Mouse (Mus musculus) kidney, postnatal 4 days (tissue): ENCODE measurements at regions not wholly inside any gene's neighbourhood (a gene's known extent, or its start where the extent isn't known, plus 50 kb on each side); places are given as distances from the start of the nearest gene placed in this dataset.
"Not testable (repeated sequence)": the region's sequence is repeated elsewhere in the genome, so short reads cannot be mapped to it uniquely, and the experiment has no call there.

Experiments used
- DNase-seq, 2 experiments: peaks; one replicate each; pipeline ENCODE4 v3.0.0; 2021; ENCODE audit warnings: mixed read lengths in 2 of 2

DNA sequence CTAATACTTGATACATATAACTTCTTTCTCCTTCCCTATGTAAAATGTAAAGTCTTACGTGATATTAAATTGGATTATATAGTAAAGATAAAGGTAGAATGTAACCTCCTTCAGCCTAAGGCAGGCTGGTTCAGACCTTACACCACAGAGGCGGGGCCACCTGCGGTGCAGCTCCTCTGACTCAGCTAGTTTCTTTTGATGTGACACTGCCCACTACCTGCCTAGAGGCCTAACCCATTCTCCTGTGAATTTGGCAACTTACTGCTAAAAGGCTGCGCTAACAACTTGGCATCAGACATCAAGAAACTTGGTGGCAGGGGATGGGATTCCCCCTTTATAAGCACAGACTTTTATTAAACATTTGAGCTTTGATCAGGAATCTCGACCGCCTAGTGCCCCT lies 74.5 kb downstream of the Aasdhppt start:
- no peak for DNase-seq

DNA sequence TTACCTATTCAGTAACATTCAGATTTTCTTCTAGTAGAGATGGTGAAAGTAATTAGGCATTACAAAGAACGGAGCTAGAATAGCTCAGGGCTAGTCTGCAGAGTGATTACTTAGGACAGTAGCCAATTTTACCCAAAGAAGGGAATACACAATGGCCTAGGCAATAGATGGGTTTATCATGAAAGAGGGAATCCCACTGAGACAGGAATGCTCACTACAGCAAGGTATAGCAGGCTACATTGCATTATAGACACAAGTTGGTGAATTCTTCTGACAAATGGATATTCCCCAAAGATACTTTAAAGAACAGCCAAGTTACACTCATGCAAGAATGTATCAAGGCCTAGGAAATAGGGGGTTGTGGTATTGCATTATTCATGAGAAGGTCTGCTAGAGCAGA lies 94.7 kb downstream of the Aasdhppt start:
- not testable (repeated sequence) for DNase-seq

GRCm38 (mm10) chr9:4209987-4210476 lies 99.2 kb downstream of the Aasdhppt start:
- DNase-seq: peak in 1 of 2 experiments; percentile 8

DNA sequence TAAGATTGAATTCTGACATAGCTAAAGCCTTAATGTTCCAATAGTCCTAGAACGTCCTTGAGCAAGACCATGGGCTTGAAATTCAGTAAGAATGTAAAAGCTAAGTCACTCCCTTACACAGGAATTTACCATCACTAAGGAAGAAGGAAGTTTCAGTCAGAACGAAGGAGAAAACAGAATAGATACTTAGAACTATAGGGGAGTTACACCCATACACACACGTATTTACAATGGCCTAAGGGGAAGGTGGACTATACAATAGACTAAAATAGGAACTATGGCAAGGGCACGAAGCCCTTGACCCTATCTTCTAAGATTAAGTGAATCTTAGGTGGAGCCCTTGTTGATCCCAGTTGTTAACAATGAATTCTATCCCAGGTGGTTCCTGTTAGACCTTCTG lies 116.5 kb downstream of the Aasdhppt start:
- not testable (repeated sequence) for DNase-seq

DNA sequence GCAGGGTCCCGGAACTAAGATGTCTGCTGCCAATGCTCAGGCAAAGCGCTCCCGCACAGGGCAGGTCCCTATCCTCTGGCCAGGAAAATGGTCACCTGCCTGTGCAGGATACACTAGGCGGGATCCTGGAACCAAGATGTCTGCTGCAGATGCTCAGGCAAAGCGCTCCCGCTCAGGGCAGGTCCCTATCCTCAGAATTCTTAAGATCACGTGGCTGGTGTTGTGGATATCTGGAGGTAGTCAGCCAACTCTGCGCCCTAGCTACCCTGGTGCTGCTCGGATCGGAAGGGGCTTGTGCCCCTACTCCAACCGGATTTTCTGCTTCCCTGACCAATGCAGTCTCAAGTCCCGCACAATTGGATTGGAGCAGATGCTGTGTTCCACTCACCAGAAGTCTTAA lies 153.3 kb downstream of the Aasdhppt start:
- not testable (repeated sequence) for DNase-seq

DNA sequence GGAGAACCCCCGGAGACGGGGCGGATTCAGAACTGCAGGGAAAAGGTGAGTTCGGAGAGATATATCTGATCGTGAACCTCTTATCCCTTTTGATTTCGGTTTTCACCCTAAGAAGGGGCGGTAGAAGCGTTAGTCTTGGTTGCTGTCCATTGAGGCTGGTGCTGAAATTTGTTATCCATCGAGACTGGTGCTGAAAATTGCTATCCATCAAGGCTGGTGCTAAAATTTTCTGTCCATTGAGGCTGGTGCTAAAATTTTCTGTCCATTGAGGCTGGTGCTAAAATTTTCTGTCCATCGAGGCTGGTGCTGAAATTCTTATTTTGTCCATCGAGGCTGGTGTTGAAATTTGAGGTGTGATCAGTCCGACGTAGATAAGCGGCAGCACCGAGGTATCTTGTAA lies 170.4 kb downstream of the Aasdhppt start:
- peak; percentile 51 to 57 for DNase-seq

- DNase-seq: no peak
Observed at GRCm38 (mm10) chr9:4092518-4092917, 216.8 kb downstream of the Aasdhppt start.

GRCm38 (mm10) chr9:4082668-4083067 lies 226.6 kb downstream of the Aasdhppt start:
- DNase-seq: not testable (repeated sequence)

DNA sequence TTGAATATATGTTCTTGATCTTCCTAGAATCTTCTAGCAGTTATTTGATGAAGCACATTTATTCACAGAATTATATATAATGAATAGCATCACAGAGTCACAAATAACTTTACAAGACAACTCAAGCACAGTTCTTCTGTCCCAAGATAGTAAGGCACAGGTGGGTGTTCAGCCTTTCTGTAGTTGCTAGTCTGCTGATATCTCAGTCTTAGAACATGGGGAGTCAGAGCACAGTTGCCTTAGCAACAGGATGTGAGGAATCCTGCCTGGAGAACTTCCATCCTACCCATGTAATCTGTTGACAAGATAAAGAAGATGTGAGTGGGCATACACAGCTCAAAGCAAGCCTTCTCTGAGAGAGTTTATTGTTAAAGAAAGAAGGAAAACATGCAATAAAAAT lies 248.2 kb downstream of the Aasdhppt start:
- DNase-seq: no peak

- DNase-seq: no peak
Observed at GRCm38 (mm10) chr9:4048749-4049148, 260.5 kb downstream of the Aasdhppt start.

DNA sequence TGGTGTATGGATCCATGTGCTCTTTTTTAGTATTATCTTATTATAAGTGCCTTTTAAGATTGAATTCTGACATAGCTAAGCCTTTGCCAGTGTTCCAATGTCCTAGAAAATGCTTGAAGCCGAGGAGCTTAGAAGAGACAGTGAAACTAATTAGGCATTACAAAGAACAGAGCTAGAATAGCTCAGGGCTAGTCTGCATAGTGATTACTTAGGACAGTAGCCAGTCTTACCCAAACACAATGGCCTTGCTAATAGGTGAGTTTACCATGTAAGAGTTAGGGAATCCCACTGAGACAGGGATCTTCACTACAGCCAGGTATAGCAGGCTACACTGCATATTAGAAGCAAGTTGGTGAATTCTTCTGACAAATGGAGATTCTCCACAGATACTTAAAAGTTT lies 261.6 kb downstream of the Aasdhppt start:
- DNase-seq: not testable (repeated sequence)

DNA sequence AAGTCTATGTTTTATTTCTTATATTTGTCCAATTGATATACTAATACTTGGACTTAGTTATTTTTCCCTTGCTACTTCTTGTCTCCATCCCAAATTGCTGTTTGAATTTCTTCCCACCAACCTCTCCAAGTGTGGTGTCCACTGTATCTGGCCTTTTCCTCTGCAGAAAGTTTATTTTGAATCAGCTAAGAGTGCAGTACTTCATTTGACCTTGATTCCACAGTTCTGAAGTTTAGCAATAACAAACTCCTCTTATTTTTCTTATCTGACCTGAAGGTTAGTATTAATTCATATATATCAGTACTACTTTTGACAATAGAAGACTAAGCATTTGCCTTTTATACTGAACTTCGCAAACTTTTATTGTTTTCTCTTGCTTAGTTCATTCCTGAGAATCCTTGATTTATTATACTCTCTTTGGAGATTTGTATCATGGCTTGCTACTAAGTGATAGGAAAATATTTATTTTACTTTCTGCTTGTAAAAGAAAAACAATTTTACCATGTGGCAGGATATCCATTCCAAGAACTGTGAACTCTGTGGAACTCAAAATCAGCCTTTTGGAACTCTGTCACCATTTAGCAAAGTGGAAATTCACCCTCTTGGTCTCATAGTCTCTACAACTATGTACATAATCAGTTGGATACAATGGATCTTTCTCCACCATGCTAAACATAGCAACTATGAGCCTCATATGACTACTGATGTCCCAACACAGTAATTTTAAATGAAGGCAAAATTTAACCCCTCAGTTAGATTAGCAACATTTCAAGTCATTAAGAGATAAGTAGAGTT lies 268.2 kb downstream of the Aasdhppt start:
- DNase-seq: no peak

DNA sequence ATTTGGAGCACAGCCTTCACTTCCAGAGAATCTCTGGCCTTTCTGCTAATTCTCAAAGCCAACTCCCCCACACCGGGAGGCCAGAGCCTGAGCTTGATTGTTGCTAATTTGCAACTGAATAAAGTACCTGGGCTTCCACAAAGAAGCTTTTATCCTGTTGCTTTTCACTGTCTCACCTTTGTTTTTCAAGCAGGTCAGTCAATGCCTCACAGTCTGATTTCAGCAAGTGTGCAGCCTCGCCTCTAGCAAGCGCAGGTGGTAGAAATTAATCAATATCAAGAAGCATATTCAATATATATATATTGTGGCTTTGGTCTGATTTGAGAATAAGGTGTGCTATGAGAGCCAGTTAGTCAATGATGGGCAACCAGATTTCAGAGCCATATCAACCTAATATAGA lies 282.1 kb downstream of the Aasdhppt start:
- not testable (repeated sequence) for DNase-seq

DNA sequence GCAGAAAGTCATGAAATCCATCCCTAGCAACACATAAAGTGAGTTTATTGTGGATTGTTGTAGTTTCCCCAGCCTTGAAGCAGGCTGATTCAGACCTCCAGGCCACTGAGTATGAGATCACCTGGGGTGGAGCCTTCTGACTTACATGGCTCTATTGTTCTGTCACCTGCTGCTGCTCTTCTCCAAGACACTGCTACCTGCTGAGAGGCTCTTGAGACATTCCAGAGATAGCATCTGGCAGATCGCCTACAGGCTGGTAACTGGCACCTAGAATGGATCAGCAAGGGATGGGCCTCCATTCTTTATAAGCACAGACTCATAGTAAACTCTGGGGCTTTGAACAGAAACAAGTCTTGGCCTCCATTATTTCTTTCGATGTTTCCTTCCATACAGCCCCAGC lies 289.2 kb downstream of the Aasdhppt start:
- DNase-seq: no peak

DNA sequence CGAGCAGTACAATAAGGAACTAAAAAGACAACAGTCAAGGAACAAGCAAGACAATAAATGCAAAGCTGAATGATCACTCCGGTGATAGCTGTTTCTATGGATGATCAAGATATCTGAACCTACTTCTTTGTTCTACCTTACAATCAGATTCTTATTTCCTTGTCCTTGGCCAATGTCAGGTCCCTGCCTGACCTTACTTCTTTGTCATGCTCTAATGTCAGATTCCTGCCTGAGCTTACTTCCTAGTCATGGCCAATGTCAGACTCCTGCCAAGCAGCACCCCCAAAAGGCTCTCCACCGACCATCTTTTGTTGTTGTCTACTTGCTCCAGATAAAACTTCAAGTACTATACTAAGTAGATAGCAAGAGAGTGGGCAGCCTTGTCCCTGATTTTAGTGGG lies 312.6 kb downstream of the Aasdhppt start:
- DNase-seq: no peak

DNA sequence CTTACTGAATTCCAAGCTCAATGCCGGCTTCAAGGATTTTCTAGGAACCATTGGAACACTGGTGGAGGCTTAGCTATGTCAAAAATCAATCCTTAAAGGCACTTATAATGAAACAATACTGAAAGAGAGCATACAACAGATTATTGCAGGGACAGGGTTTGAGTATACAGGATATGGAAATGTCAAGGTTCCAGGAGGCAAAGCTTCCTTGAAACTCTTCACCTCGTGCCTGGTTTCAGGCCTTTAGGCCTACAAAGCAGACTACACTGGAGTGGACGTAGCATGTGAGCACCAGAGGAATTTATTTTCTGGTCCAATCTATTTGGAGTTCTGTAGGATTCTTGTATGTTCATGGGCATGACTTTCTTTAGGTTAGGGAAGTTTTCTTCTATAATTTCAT lies 320.9 kb downstream of the Aasdhppt start:
- not testable (repeated sequence) for DNase-seq

- not testable (repeated sequence) for DNase-seq
Observed at GRCm38 (mm10) chr9:3987971-3988370, 321.3 kb downstream of the Aasdhppt start.
